Mouse (Mus musculus): ENCODE data around the gene Fam198a.

- TF ChIP-seq GATA1 (IDR thresholded peaks at IDR 0.05; ENCODE audit: low read length) (no peak), TAL1 (IDR thresholded peaks at IDR 0.05; ENCODE audit: low read length) (no peak)
Observed at GRCm38 (mm10) chr9:122006175-122006574, 55.4 kb downstream of the Fam198a start.

All from erythroblast, embryonic 14.5 days (primary cell).